Mouse (Mus musculus): ENCODE measurements at regions not wholly inside any gene's neighbourhood (a gene's known extent, or its start where the extent isn't known, plus 50 kb on each side); places are given as distances from the start of the nearest gene placed in this dataset.

DNA sequence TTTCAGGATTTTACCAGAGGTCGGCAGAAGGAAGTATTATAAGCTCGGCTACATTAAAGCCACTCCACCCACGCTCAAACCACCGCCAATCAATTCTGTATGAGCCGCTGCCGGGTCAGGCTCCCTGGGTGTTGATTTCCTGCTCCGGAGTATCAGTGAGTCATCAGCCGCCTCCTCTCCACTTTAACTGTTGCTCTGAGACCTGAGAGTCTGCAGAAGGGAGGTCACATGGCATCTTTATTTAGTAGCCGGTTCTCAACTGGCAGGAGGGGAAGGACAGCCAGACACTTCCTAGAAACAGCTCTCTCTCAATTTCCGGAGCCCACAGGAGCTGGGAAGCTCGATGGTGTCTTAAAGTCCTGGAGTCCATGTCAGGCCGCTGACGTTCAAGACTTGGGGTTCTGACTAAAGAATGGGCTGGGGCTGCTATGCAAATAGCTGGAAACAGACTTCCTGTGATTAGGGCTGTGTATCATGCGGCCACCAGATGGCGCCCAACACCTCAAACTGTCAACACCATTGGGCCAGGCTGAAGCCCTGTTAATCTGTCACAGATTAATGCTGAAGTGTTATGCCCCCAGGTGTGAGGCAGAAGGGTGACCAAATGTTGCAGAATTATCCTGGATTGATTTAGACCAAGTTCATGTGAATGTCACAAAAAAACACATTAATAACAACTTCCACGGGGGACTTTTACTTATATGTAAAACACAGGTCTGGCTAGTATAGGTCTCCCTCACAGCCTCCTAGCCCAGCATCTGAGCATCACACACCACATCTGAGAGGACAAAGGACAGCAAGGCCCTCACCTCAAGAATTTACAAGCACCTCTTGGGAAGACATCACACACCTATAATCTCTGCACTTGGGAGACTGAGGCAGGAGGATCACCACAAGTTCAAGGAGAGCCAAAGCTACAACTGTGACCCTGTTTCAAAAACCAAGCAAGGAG, 84.8 kb downstream of the Kcnh2 start:
- Histone ChIP-seq H3K27me3 (replicated peaks; ENCODE audit: control insufficient read depth, insufficient read depth, low read length) (no peaks in the 10 kb centered on the region), H3K36me3 (ENCODE audit: control insufficient read depth, insufficient read depth, low read length) (no peaks in the 10 kb centered on the region), H3K27ac (ENCODE audit: insufficient read depth, low read depth, low read length) (peak overlapping the region; percentile 42), H3K4me3 (ENCODE audit: insufficient read depth, low read depth, low read length) (peak overlapping the region; percentile 27), H3K4me1 (ENCODE audit: control insufficient read depth, insufficient read depth, low read length) (no peaks in the 10 kb centered on the region)
- 2% methylated on average over 16 of the region's 16 CpGs for WGBS
- peak; percentile 90 for DNase-seq
- TF ChIP-seq CTCF (conservative IDR thresholded peaks at IDR 0.05; ENCODE audit: insufficient read depth, insufficient read length, low read depth, low read length) = peak; percentile 97
- no peak for TF ChIP-seq POLR2A (IDR thresholded peaks at IDR 0.05; ENCODE audit: low read depth, low read length)

All from kidney, adult 2 months (tissue).